Mouse (Mus musculus): ENCODE results near the gene Dnah3. TPM values are rescaled to one million over a fixed set of nuclear protein-coding genes. Genes with fewer than 3 reads are reported as not detected.

Gene Dnah3
- polyA plus RNA-seq, 1 experiment from 2014 or later: not detected

DNA sequence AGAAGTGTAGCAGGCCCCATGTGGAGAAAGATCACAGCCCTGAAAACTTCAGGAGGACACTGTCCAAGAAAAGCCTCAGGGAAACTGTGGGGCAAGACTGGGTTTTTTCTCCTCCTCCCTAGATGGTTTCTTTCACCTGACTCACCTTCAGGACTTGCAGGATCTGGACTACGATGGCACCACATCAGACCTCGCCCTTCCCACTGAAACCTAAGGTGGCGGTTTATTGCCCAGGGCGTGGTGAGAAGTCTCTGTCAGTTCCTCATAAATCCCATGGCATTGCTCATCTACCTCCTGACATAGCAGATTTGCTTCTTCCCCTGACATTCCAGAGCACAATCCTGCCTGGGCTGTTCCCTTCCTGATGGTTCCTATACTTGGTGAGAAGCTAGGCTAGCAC lies 135.6 kb downstream of the Dnah3 start:
- no peak for DNase-seq
- no peak overlapping the region for H3K4me3 ChIP-seq (ENCODE audit: low read depth, low read length)
- no peak for ATAC-seq

GRCm38 (mm10) chr7:119959091-119959490 lies 136.0 kb downstream of the Dnah3 start:
- no peaks in the 10 kb centered on the region for H3K27me3 ChIP-seq (ENCODE audit: insufficient read depth, low read length)
- TF ChIP-seq EP300 (IDR thresholded peaks at IDR 0.05; ENCODE audit: low read depth) (no peak), CTCF (IDR thresholded peaks at IDR 0.05; ENCODE audit: low read depth) (no peak)
- no peak overlapping the region for H3K4me3 ChIP-seq (ENCODE audit: low read depth, low read length)
- no peak overlapping the region for H3K27ac ChIP-seq (ENCODE audit: low read depth)
- no peaks in the 10 kb centered on the region for H3K4me1 ChIP-seq (ENCODE audit: insufficient read depth)
- H3K9ac ChIP-seq (replicated peaks): no peak overlapping the region
- WGBS (ENCODE audit: insufficient replicate concordance): 52% methylated on average over 4 of the region's 4 CpGs
- H3K4me2 ChIP-seq (ENCODE audit: low read depth, low read length): no peak overlapping the region
- ATAC-seq (no peak), DNase-seq (no peak)
- no peaks in the 10 kb centered on the region for H3K9me3 ChIP-seq (ENCODE audit: low read length)
- no peaks in the 10 kb centered on the region for H3K36me3 ChIP-seq (replicated peaks; ENCODE audit: insufficient read depth, low read length)

More for the DNA sequence above, 135.6 kb downstream of the Dnah3 start:
- Histone ChIP-seq H3K36me3 (replicated peaks; ENCODE audit: insufficient read depth, low read length) (no peaks in the 10 kb centered on the region), H3K9me3 (ENCODE audit: low read length) (no peaks in the 10 kb centered on the region), H3K9ac (replicated peaks) (no peak overlapping the region), H3K4me2 (ENCODE audit: low read depth, low read length) (no peak overlapping the region), H3K4me1 (ENCODE audit: insufficient read depth) (no peaks in the 10 kb centered on the region), H3K27me3 (ENCODE audit: insufficient read depth, low read length) (no peaks in the 10 kb centered on the region), H3K27ac (ENCODE audit: low read depth) (no peak overlapping the region)
- WGBS (ENCODE audit: insufficient replicate concordance): 81% methylated on average over 4 of the region's 4 CpGs
- TF ChIP-seq EP300 (IDR thresholded peaks at IDR 0.05; ENCODE audit: low read depth) (no peak), CTCF (IDR thresholded peaks at IDR 0.05; ENCODE audit: low read depth) (no peak)

- Histone ChIP-seq H3K4me3 (ENCODE audit: low read depth, low read length) (no peak overlapping the region), H3K27ac (ENCODE audit: low read depth) (no peak overlapping the region), H3K9ac (replicated peaks) (no peak overlapping the region), H3K4me1 (ENCODE audit: insufficient read depth) (no peaks in the 10 kb centered on the region), H3K9me3 (ENCODE audit: low read length) (no peaks in the 10 kb centered on the region), H3K27me3 (ENCODE audit: insufficient read depth, low read length) (no peaks in the 10 kb centered on the region), H3K4me2 (ENCODE audit: low read depth, low read length) (no peak overlapping the region), H3K36me3 (replicated peaks; ENCODE audit: insufficient read depth, low read length) (no peaks in the 10 kb centered on the region)
- no peak for DNase-seq
- ATAC-seq: no peak
- TF ChIP-seq EP300 (IDR thresholded peaks at IDR 0.05; ENCODE audit: low read depth): no peak
- no peak for TF ChIP-seq CTCF (IDR thresholded peaks at IDR 0.05; ENCODE audit: low read depth)
Observed at GRCm38 (mm10) chr7:119957421-119957820, 137.7 kb downstream of the Dnah3 start.

DNA sequence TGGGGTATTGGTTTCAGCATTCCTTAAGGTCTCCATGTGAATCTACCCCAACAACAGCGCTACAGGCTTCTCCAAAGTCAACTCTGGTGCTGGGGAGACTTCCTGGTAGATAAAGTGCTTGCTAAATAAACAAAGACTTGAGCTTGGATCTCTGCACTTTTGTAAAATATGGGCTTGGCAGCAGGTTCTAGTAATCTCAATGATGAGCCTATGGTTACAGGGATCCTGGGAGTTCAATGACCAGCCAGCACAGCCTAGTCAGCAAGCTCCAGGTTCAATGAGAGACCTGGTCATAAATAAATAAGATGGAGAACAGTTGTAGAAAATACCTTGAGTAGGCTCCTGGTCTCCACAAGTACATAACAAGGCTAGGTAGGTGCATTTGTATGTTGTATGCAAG lies 141.0 kb downstream of the Dnah3 start:
- ATAC-seq (no peak), DNase-seq (no peak)
- Histone ChIP-seq H3K36me3 (replicated peaks; ENCODE audit: insufficient read depth, low read length) (no peaks in the 10 kb centered on the region), H3K27ac (ENCODE audit: low read depth) (no peak overlapping the region), H3K4me1 (ENCODE audit: insufficient read depth) (no peaks in the 10 kb centered on the region), H3K4me2 (ENCODE audit: low read depth, low read length) (no peak overlapping the region), H3K9me3 (ENCODE audit: low read length) (no peaks in the 10 kb centered on the region), H3K27me3 (ENCODE audit: insufficient read depth, low read length) (no peaks in the 10 kb centered on the region), H3K9ac (replicated peaks) (no peak overlapping the region), H3K4me3 (ENCODE audit: low read depth, low read length) (no peak overlapping the region)
- WGBS (ENCODE audit: insufficient replicate concordance): 44% methylated on average over 1 of the region's 1 CpGs
- TF ChIP-seq EP300 (IDR thresholded peaks at IDR 0.05; ENCODE audit: low read depth): no peak
- TF ChIP-seq CTCF (IDR thresholded peaks at IDR 0.05; ENCODE audit: low read depth): no peak

GRCm38 (mm10) chr7:119941569-119941968 lies 153.5 kb downstream of the Dnah3 start:
- 48% methylated on average over 2 of the region's 2 CpGs for WGBS (ENCODE audit: insufficient replicate concordance)
- Histone ChIP-seq H3K27ac (ENCODE audit: low read depth) (no peak overlapping the region), H3K9ac (replicated peaks) (no peak overlapping the region), H3K4me3 (ENCODE audit: low read depth, low read length) (no peak overlapping the region), H3K9me3 (ENCODE audit: low read length) (no peaks in the 10 kb centered on the region), H3K36me3 (replicated peaks; ENCODE audit: insufficient read depth, low read length) (no peaks in the 10 kb centered on the region), H3K4me2 (ENCODE audit: low read depth, low read length) (no peak overlapping the region), H3K27me3 (ENCODE audit: insufficient read depth, low read length) (no peaks in the 10 kb centered on the region), H3K4me1 (ENCODE audit: insufficient read depth) (peaks cover 5% of the 10 kb centered on the region; the same call in 1 of the 2 replicates)
- TF ChIP-seq CTCF (IDR thresholded peaks at IDR 0.05; ENCODE audit: low read depth): no peak
- peak; percentile 15; the same call in 1 of the 2 replicates for TF ChIP-seq EP300 (IDR thresholded peaks at IDR 0.05; ENCODE audit: low read depth)
- DNase-seq (peak; percentile 64), ATAC-seq (peak; percentile 84)

DNA sequence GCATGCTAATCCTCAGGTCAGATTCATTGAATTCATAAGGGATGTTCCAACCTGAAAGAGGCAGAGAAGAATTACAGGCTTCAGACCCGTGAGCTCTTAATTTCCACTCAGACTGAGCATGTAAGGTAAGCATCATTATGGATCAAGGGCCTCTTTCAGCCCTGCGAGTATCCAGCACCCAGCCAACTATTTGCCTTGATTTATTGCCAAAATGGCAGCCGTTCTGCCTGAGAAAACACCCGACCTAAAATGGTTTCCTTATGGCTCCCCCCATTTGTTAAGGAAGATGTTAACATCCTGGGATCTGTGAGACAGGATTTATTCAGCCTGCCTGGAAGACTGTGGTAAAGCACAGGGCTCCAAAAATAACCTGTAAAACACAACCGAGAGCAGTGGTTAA lies 158.0 kb downstream of the Dnah3 start:
- no peak overlapping the region for H3K27ac ChIP-seq (ENCODE audit: low read depth)
- H3K4me2 ChIP-seq (ENCODE audit: low read depth, low read length): no peak overlapping the region
- TF ChIP-seq EP300 (IDR thresholded peaks at IDR 0.05; ENCODE audit: low read depth) (no peak), CTCF (IDR thresholded peaks at IDR 0.05; ENCODE audit: low read depth) (no peak)
- DNase-seq (no peak), ATAC-seq (no peak)
- no peak overlapping the region for H3K4me3 ChIP-seq (ENCODE audit: low read depth, low read length)
- 63% methylated on average over 5 of the region's 5 CpGs for WGBS (ENCODE audit: insufficient replicate concordance)
- no peaks in the 10 kb centered on the region for H3K36me3 ChIP-seq (replicated peaks; ENCODE audit: insufficient read depth, low read length)
- no peaks in the 10 kb centered on the region for H3K27me3 ChIP-seq (ENCODE audit: insufficient read depth, low read length)
- H3K9me3 ChIP-seq (ENCODE audit: low read length): no peaks in the 10 kb centered on the region
- no peak overlapping the region for H3K9ac ChIP-seq (replicated peaks)
- peaks cover 5% of the 10 kb centered on the region; the same call in 1 of the 2 replicates for H3K4me1 ChIP-seq (ENCODE audit: insufficient read depth)

GRCm38 (mm10) chr7:119936321-119936720 lies 158.8 kb downstream of the Dnah3 start:
- H3K4me2 ChIP-seq (ENCODE audit: low read depth, low read length): no peak overlapping the region
- no peak for TF ChIP-seq CTCF (IDR thresholded peaks at IDR 0.05; ENCODE audit: low read depth)
- TF ChIP-seq EP300 (IDR thresholded peaks at IDR 0.05; ENCODE audit: low read depth): no peak
- H3K9ac ChIP-seq (replicated peaks): no peak overlapping the region
- no peaks in the 10 kb centered on the region for H3K27me3 ChIP-seq (ENCODE audit: insufficient read depth, low read length)
- H3K27ac ChIP-seq (ENCODE audit: low read depth): no peak overlapping the region
- no peaks in the 10 kb centered on the region for H3K9me3 ChIP-seq (ENCODE audit: low read length)
- no peaks in the 10 kb centered on the region for H3K36me3 ChIP-seq (replicated peaks; ENCODE audit: insufficient read depth, low read length)
- peaks cover 2% of the 10 kb centered on the region; the same call in 1 of the 2 replicates for H3K4me1 ChIP-seq (ENCODE audit: insufficient read depth)
- ATAC-seq (no peak), DNase-seq (no peak)
- H3K4me3 ChIP-seq (ENCODE audit: low read depth, low read length): no peak overlapping the region

All from liver, postnatal 0 days (tissue).